Mouse (Mus musculus): ENCODE data around the gene Med8.

Gene Med8

GRCm38 (mm10) chr4:118409142-118409900 is at the start of gene Med8, which contains the start of gene Szt2:
TSS of gene Med8 (plus strand) at chr4:118409337.
TSS of gene Szt2 (minus strand) at chr4:118409273.
- peak; percentile 91 for DNase-seq (ENCODE audit: low spot score)

- DNase-seq (ENCODE audit: low spot score), result peak; percentile 75
Measured at GRCm38 (mm10) chr4:118359896-118360720, 49.0 kb upstream of the Med8 start.

- no peak for DNase-seq (ENCODE audit: low spot score)
Measured at GRCm38 (mm10) chr4:118361451-118361850, 47.7 kb upstream of the Med8 start.

- no peak for DNase-seq (ENCODE audit: low spot score)
Measured at GRCm38 (mm10) chr4:118362879-118363278, 46.3 kb upstream of the Med8 start.

- no peak for DNase-seq (ENCODE audit: low spot score)
Measured at GRCm38 (mm10) chr4:118363985-118364384, 45.2 kb upstream of the Med8 start.

GRCm38 (mm10) chr4:118364641-118365040 is 44.5 kb upstream of the Med8 start:
- no peak for DNase-seq (ENCODE audit: low spot score)

- DNase-seq (ENCODE audit: low spot score), result no peak
Measured at GRCm38 (mm10) chr4:118365991-118366390, 43.1 kb upstream of the Med8 start.

GRCm38 (mm10) chr4:118367551-118367950 is 41.6 kb upstream of the Med8 start:
- no peak for DNase-seq (ENCODE audit: low spot score)

- DNase-seq (ENCODE audit: low spot score), result no peak
Measured at GRCm38 (mm10) chr4:118368616-118369015, 40.5 kb upstream of the Med8 start.

- DNase-seq (ENCODE audit: low spot score), result no peak
Measured at GRCm38 (mm10) chr4:118371822-118372221, 37.3 kb upstream of the Med8 start.

GRCm38 (mm10) chr4:118375999-118376398 is 33.1 kb upstream of the Med8 start:
- no peak for DNase-seq (ENCODE audit: low spot score)

GRCm38 (mm10) chr4:118383271-118383670 is 25.9 kb upstream of the Med8 start:
- no peak for DNase-seq (ENCODE audit: low spot score)

GRCm38 (mm10) chr4:118387316-118387715 is 21.8 kb upstream of the Med8 start:
- no peak for DNase-seq (ENCODE audit: low spot score)

- DNase-seq (ENCODE audit: low spot score), result peak; percentile 79
Measured at GRCm38 (mm10) chr4:118390146-118390545, 19.0 kb upstream of the Med8 start.

GRCm38 (mm10) chr4:118394505-118394904 is 14.6 kb upstream of the Med8 start:
- DNase-seq (ENCODE audit: low spot score), result no peak

- no peak for DNase-seq (ENCODE audit: low spot score)
Measured at GRCm38 (mm10) chr4:118395289-118395688, 13.8 kb upstream of the Med8 start.

GRCm38 (mm10) chr4:118396433-118396832 is 12.7 kb upstream of the Med8 start:
- no peak for DNase-seq (ENCODE audit: low spot score)

- DNase-seq (ENCODE audit: low spot score), result no peak
Measured at GRCm38 (mm10) chr4:118398400-118398799, 10.7 kb upstream of the Med8 start.

GRCm38 (mm10) chr4:118401421-118401820 is 7.7 kb upstream of the Med8 start:
- DNase-seq (ENCODE audit: low spot score), result no peak

GRCm38 (mm10) chr4:118401918-118402317 is 7.2 kb upstream of the Med8 start:
- peak; percentile 56 for DNase-seq (ENCODE audit: low spot score)

- DNase-seq (ENCODE audit: low spot score), result peak; percentile 66
Measured at GRCm38 (mm10) chr4:118402701-118403100, 6.4 kb upstream of the Med8 start.

GRCm38 (mm10) chr4:118410871-118411270 is 1.7 kb downstream of the Med8 start:
- DNase-seq (ENCODE audit: low spot score), result no peak

GRCm38 (mm10) chr4:118413553-118413952 is 4.4 kb downstream of the Med8 start:
- DNase-seq (ENCODE audit: low spot score), result no peak

All from testis, postnatal 14 days (tissue).